Mouse (Mus musculus) midbrain, embryonic 12.5 days (tissue): ENCODE measurements around the gene Srp68. TPM values are rescaled to one million over a fixed set of nuclear protein-coding genes. Genes with fewer than 3 reads are reported as not detected.

Source experiments
- ATAC-seq: fragments of 200-750 bp; cut with Nextera tagmentation; 2 replicates; pipeline ENCODE4 v1.8.0; 2017; ENCODE audit warnings: low read depth, moderate TSS enrichment, moderate library complexity; ENCODE audit not compliant: low FRiP score
- H3K27ac ChIP-seq: fragments of 300-500 bp; sonication (generic); replicated peaks from 2 replicates; pipeline ENCODE4 v1.5.1; 2016; ENCODE audit warnings: mild to moderate bottlenecking
- H3K27me3 ChIP-seq: fragments of 300-500 bp; sonication (generic); 2 replicates; pipeline ENCODE4 v1.6.1; 2016; ENCODE audit warnings: mild to moderate bottlenecking
- H3K36me3 ChIP-seq: fragments of 300-500 bp; sonication (generic); 2 replicates; pipeline ENCODE4 v1.6.1; 2016
- H3K4me1 ChIP-seq: fragments of 300-500 bp; sonication (generic); 2 replicates; pipeline ENCODE4 v1.6.1; 2016
- H3K4me2 ChIP-seq: fragments of 300-500 bp; sonication (generic); replicated peaks from 2 replicates; pipeline ENCODE4 v1.6.1; 2016; ENCODE audit warnings: mild to moderate bottlenecking, moderate library complexity
- H3K4me3 ChIP-seq: fragments of 300-500 bp; sonication (generic); 2 replicates; pipeline ENCODE4 v1.5.1; 2016; ENCODE audit warnings: mild to moderate bottlenecking
- H3K9ac ChIP-seq: fragments of 300-500 bp; sonication (generic); replicated peaks from 2 replicates; pipeline ENCODE4 v1.6.1; 2016; ENCODE audit warnings: mild to moderate bottlenecking, moderate library complexity
- H3K9me3 ChIP-seq: fragments of 300-500 bp; sonication (generic); 2 replicates; pipeline ENCODE4 v1.6.1; 2016; ENCODE audit warnings: mild to moderate bottlenecking
- WGBS: fragments of 180-500 bp; shearing (Covaris S2); methylation state at CpG from one replicate; pipeline ENCODE4 v1.1.7; 2016; 5-methylcytosine and 5-hydroxymethylcytosine counted together
- polyA plus RNA-seq: library from polyadenylated mRNA; unstranded; fragments of >200 nt; fragmentation: Nextera tagmentation; extraction: Ambion mirVana; gene quantifications from 2 replicates; pipeline ENCODE4 v1.2.1, GENCODE M21; 2016

Srp68 gene
- polyA plus RNA-seq, 1 experiment from 2014 or later: 84.2 TPM

DNA sequence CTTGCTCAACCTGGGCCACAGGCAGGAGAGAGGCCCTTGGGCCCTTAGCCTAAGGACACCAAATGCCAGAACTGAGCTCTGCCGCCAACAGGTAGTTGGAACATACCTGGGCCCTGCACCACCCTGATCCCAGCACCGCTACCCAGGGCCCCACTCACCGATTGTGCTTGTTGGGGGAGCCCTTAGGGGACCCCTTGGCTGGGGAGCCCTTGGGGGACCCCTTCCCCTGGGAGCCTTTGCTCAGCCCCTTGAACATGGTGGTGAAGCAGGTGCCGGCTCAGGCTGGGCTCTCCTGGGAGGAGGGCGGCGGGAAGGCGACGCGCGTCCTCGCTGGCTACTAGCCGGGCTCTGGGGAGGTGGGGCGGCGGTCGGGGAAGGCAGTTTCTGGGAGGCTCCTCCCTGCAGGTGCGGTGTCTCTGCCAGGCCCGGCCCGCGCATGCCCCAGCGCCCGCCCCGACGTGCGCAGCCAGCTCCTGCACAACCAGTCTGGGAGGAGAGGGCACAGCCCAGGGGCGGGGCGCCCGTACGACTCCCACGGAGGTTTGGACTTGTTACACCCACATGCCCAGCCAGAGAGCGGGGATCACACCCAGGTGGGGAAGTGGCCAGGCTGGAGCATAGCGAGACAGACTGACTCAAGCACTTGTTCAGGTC lies 36.1 kb downstream of the Srp68 start, which contains the start of gene Evpl:
Gene Evpl (minus strand): TSS at position 336 of the 654 bp plus-strand sequence.
- H3K4me2 ChIP-seq: peak within 1 kb of the TSS; percentile 13; the same call in 1 of the 2 replicates
- H3K9ac ChIP-seq: no peak within 1 kb of the TSS
- no peak within 1 kb of the TSS for H3K27ac ChIP-seq
- peaks cover 47% of the 10 kb centered on the region for H3K27me3 ChIP-seq
- no peaks in the 10 kb centered on the region for H3K36me3 ChIP-seq
- peaks cover 18% of the 10 kb centered on the region; the same call in 1 of the 2 replicates for H3K4me1 ChIP-seq
- H3K4me3 ChIP-seq: 0 out of 2 replicates have a peak within 1 kb of the TSS, but pooled peaks have one; percentile 5
- 12% methylated on average over 31 of the region's 31 CpGs for WGBS
- ATAC-seq: no peak
- H3K9me3 ChIP-seq: no peaks in the 10 kb centered on the region

DNA sequence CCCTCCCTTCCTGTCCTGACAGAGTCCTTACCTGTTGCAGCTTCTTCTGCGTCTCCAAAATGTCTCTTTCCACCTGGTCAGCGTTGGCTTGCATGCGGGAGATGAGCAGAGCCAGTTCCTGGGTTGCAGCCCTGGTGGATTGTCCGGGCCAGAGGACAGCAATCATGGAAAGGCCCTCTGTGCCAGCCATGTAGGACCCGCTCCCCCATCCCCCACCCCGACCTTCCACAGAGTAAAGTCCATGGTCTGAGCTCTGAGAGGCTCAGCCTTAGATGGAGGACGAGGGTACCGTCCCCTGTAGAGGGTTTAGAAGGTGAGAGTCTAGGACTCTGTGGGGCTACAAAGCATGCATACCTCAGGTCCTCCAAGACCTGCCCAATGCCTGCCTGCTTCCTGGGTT lies 39.1 kb downstream of the Srp68 start:
- H3K27me3 ChIP-seq: peaks cover 59% of the 10 kb centered on the region
- H3K4me3 ChIP-seq: no peak overlapping the region
- no peaks in the 10 kb centered on the region for H3K36me3 ChIP-seq
- 91% methylated on average over 8 of the region's 8 CpGs for WGBS
- no peak overlapping the region for H3K9ac ChIP-seq
- no peak overlapping the region for H3K4me2 ChIP-seq
- no peaks in the 10 kb centered on the region for H3K9me3 ChIP-seq
- ATAC-seq: no peak
- H3K27ac ChIP-seq: no peak overlapping the region
- H3K4me1 ChIP-seq: peaks cover 16% of the 10 kb centered on the region; the same call in 1 of the 2 replicates

DNA sequence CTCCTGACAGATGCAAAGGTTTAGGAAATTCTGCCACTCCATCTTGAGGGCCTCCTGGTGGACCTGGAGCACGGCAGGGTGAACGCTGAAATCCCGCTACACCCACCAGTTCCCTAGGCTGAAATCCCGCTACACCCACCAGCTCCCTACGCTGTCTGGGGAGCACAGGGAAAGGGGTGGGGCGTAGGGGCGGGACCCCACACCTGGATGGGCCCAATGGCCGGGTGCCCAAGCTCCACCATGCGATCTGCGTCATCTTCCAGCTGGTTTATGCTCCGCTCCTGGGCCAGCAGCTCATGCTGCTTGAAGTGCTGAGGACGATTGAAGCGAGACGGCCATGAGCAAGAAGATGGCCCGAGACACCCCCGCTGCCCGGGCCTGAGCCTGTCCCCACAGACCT lies 41.6 kb downstream of the Srp68 start:
- no peak for ATAC-seq
- Histone ChIP-seq H3K9me3 (no peaks in the 10 kb centered on the region), H3K4me3 (no peak overlapping the region), H3K36me3 (no peaks in the 10 kb centered on the region), H3K9ac (0 out of 2 replicates have a peak overlapping the region, but pooled peaks have one; percentile 11), H3K27me3 (peaks cover 49% of the 10 kb centered on the region), H3K4me1 (0 out of 2 replicates have a peak, but pooled peaks cover 5% of the 10 kb centered on the region), H3K4me2 (peak overlapping the region; percentile 25; the same call in 1 of the 2 replicates), H3K27ac (no peak overlapping the region)
- WGBS: 28% methylated on average over 17 of the region's 17 CpGs

DNA sequence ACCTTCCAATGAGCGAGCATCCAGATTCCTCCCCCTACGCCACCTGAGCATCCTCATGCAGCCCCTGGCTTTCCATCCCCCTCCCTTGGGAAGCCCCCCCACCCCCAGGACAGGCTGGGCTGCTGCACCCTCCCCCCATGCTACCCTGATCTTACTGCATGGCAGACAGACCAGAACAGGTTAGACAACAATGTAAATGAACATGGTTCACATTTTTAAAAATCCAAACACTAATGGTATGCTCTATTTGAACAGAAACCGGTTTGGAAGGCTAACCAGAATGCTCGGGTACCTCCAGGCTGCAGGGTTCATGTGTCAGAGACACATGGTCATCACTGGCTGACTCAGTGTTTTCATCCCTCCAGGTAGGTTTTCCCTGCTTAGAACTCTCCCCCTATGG lies 45.3 kb downstream of the Srp68 start:
- 0 out of 2 replicates have a peak overlapping the region, but pooled peaks have one; percentile 31 for H3K9ac ChIP-seq
- no peak overlapping the region for H3K4me2 ChIP-seq
- no peak overlapping the region for H3K4me3 ChIP-seq
- H3K4me1 ChIP-seq: 0 out of 2 replicates have a peak, but pooled peaks cover 5% of the 10 kb centered on the region
- no peaks in the 10 kb centered on the region for H3K36me3 ChIP-seq
- 85% methylated on average over 4 of the region's 4 CpGs for WGBS
- H3K9me3 ChIP-seq: no peaks in the 10 kb centered on the region
- ATAC-seq: no peak
- H3K27me3 ChIP-seq: peaks cover 42% of the 10 kb centered on the region
- no peak overlapping the region for H3K27ac ChIP-seq

DNA sequence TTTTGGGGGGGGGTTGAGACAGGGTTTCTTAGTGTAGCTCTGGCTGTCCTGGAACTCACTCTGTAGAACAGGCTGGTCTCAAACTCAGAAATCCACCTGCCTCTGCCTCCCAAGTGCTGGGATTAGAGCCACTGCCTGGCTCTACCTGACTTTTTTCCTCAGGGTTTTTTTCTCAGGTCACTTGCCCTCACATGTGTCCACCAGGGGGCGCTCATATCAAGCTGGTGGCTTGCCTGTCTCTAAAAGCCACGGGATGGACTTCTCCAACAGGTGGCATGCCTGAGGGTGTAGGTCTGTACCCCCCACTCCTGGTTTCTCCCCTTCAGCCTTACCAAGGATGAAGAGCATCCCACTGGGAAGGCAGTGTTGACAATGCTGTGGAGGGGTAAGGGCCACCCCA lies 47.6 kb downstream of the Srp68 start:
- Histone ChIP-seq H3K27me3 (peaks cover 48% of the 10 kb centered on the region), H3K4me1 (peaks cover 11% of the 10 kb centered on the region; the same call in 1 of the 2 replicates), H3K9me3 (peaks cover 5% of the 10 kb centered on the region; the same call in 1 of the 2 replicates), H3K36me3 (no peaks in the 10 kb centered on the region), H3K9ac (no peak overlapping the region), H3K4me3 (no peak overlapping the region), H3K4me2 (no peak overlapping the region), H3K27ac (no peak overlapping the region)
- 8% methylated on average over 2 of the region's 2 CpGs for WGBS
- no peak for ATAC-seq

DNA sequence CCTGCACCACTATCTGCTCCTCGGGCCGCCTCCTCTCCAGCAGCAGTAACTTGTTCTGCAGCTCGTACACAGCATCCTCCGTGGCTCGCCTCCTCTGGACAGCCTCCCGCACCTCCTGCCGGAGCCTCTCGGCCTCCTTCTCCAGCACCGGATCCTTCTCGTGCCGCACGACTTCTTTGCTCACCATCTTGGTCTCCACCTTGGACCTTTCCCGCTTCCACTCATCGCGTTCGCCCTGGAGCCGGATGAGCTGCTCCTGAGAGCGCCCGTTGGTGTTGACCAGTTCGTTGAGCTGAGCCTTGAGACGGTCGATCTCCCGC lies 51.3 kb downstream of the Srp68 start:
- 19% methylated on average over 23 of the region's 23 CpGs for WGBS
- ATAC-seq: no peak
- peak overlapping the region; percentile 31; the same call in 1 of the 2 replicates for H3K9ac ChIP-seq
- peaks cover 27% of the 10 kb centered on the region for H3K4me1 ChIP-seq
- peaks cover 6% of the 10 kb centered on the region; the same call in 1 of the 2 replicates for H3K9me3 ChIP-seq
- H3K4me2 ChIP-seq: peak overlapping the region; percentile 52
- H3K27ac ChIP-seq: no peak overlapping the region
- H3K27me3 ChIP-seq: peaks cover 54% of the 10 kb centered on the region
- H3K36me3 ChIP-seq: no peaks in the 10 kb centered on the region
- H3K4me3 ChIP-seq: peak overlapping the region; percentile 32

DNA sequence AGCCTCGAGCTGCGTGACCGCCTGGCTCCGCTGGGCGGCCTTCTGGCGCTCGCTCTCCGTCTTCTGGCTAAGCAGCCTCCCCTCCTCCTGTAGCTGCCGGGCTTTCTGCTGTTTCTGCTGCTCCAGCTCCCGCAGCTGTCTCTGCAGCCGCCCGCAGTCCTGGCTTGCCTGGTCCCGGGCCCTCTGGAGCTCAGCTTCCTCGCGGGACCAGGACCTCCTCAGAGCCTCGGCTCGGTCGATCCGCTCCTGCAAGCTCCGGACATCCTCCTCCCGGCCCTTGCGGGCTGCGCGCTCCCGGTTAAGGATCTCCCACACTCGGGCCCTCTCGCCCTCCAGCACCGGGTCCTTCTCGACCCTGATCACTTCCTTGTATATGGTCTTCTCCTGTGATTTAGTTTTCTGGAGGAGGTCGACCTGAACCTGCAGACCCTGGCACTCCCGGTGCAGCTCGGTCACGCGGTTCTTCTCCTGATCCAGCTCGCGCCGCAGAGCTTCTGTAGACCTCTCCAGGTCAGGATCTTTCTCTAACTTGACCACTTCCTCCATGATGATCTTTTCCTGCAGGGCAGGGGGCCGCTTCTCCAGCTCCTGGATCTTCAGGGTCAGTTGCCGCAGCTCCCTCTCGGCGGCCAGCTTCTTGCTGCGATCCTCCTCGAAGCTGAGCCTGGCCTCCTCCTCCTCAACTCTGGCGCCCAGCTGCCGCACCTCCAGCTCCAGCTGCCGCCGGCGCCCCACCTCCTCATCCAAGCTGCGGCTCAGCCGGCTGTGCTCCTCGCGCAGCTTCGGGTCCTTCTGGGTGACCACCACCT lies 51.9 kb downstream of the Srp68 start:
- peaks cover 6% of the 10 kb centered on the region; the same call in 1 of the 2 replicates for H3K9me3 ChIP-seq
- H3K27ac ChIP-seq: no peak overlapping the region
- H3K27me3 ChIP-seq: peaks cover 54% of the 10 kb centered on the region
- H3K4me2 ChIP-seq: peak overlapping the region; percentile 52
- no peak for ATAC-seq
- H3K4me1 ChIP-seq: peaks cover 27% of the 10 kb centered on the region
- peak overlapping the region; percentile 32 for H3K4me3 ChIP-seq
- H3K36me3 ChIP-seq: no peaks in the 10 kb centered on the region
- WGBS: 12% methylated on average over 53 of the region's 53 CpGs
- H3K9ac ChIP-seq: peak overlapping the region; percentile 31; the same call in 1 of the 2 replicates

DNA sequence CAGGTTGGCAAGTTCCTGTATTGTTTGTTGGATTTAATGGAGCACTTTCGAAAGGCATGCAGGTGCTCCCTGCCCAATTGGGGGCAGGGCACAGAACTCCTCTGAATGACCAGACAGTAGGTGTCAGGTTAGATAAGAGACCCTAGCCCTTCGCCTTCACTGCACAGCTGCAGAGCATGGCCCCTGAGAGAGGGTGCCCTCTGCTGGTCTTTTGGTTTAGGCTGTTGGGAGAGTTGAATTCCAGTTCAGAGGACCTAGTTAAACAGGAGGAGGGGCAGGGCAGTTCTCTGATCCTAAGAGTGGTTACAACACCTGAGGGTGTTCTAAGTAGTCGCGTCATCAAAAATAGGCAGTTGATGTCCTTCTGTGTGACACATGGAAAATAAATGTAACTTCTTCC lies 54.1 kb downstream of the Srp68 start:
- ATAC-seq: no peak

DNA sequence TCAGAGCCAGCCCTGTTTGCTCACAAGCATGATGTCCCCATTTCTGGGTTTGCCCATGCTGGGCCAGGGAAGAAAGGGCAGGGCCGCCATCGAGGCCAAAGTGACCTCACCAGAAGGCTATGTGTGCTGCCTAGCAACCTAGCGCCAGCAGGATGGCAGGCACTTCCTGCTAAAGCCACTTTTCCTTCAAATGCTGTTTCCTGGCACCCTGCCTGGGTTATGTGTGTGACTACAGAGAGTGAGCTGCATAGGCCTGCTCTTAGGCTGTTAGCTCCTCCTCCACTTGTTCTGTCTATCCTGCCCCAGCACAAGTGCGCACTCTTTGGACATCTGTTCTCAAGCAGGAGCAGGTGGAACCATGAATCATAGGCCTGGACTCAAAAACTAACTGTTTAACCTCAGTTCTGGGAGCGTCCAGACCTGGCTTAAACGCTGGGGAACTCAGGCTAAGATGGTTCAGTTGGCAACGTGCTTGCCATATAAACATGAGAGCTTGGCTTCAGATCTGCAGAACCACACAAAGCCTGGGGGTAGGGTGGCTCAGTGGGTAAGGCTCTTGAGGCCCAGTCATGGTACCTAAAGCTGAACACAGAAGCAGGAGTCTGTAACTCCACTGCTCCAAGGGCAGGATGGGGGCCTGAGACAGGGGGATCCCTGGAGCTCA lies 55.1 kb downstream of the Srp68 start:
- peaks cover 6% of the 10 kb centered on the region; the same call in 1 of the 2 replicates for H3K9me3 ChIP-seq
- H3K27ac ChIP-seq: peak overlapping the region; percentile 52; the same call in 1 of the 2 replicates
- ATAC-seq: peak; percentile 47; the same call in 1 of the 2 replicates
- peaks cover 39% of the 10 kb centered on the region for H3K27me3 ChIP-seq
- no peak overlapping the region for H3K9ac ChIP-seq
- 64% methylated on average over 7 of the region's 7 CpGs for WGBS
- no peaks in the 10 kb centered on the region for H3K36me3 ChIP-seq
- H3K4me3 ChIP-seq: no peak overlapping the region
- H3K4me1 ChIP-seq: peaks cover 27% of the 10 kb centered on the region
- no peak overlapping the region for H3K4me2 ChIP-seq

More for the DNA sequence above, 54.1 kb downstream of the Srp68 start:
- Histone ChIP-seq H3K9ac (no peak overlapping the region), H3K9me3 (peaks cover 6% of the 10 kb centered on the region; the same call in 1 of the 2 replicates), H3K4me2 (no peak overlapping the region), H3K27ac (0 out of 2 replicates have a peak overlapping the region, but pooled peaks have one; percentile 52), H3K36me3 (no peaks in the 10 kb centered on the region), H3K4me1 (peaks cover 27% of the 10 kb centered on the region), H3K4me3 (no peak overlapping the region), H3K27me3 (peaks cover 49% of the 10 kb centered on the region)
- 20% methylated on average over 4 of the region's 4 CpGs for WGBS

DNA sequence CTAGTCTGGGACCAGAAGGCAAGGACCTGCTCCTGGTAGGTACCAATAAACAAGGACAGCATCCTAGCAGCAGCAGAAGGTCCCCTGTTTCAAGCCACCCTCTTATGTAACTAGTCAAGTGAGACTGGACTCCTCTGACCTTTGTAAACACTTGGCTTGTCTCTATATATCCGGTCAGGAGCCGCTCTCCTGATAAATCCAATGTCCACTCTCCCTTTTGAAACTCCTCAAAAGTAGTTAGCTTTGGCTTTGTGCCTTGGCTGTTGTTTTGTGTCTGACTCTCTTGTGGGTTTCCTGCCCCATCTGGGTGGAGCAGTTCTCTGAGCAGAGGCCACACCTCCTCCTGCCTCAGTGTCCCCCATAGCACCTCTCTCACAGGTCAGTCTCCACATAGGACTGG lies 55.8 kb downstream of the Srp68 start:
- 0 out of 2 replicates have a peak overlapping the region, but pooled peaks have one; percentile 0 for H3K27ac ChIP-seq
- H3K9ac ChIP-seq: no peak overlapping the region
- ATAC-seq: no peak
- peaks cover 32% of the 10 kb centered on the region for H3K27me3 ChIP-seq
- no peak overlapping the region for H3K4me3 ChIP-seq
- peaks cover 27% of the 10 kb centered on the region for H3K4me1 ChIP-seq
- peaks cover 6% of the 10 kb centered on the region; the same call in 1 of the 2 replicates for H3K9me3 ChIP-seq
- H3K36me3 ChIP-seq: no peaks in the 10 kb centered on the region
- 84% methylated on average over 2 of the region's 2 CpGs for WGBS
- no peak overlapping the region for H3K4me2 ChIP-seq

DNA sequence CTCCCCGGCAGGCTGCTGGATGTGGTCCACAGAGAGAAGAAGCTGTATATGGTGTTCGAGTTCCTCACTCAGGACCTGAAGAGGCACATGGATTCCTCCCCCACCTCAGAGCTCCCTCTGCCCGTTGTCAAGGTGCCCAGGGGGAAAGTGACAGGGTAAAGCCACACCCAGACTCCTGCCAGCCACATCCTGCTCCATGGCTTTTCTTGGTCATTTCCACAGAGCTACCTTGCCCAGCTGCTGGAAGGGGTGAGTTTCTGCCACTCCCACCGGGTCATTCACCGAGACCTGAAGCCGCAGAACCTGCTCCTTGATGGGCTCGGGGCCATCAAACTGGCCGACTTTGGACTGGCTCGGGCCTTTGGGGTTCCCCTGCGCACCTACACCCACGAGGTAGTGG lies 57.5 kb downstream of the Srp68 start:
- no peak overlapping the region for H3K27ac ChIP-seq
- H3K4me1 ChIP-seq: peaks cover 16% of the 10 kb centered on the region
- H3K4me3 ChIP-seq: no peak overlapping the region
- H3K36me3 ChIP-seq: no peaks in the 10 kb centered on the region
- WGBS: 83% methylated on average over 11 of the region's 11 CpGs
- H3K9ac ChIP-seq: no peak overlapping the region
- peaks cover 15% of the 10 kb centered on the region for H3K27me3 ChIP-seq
- ATAC-seq: no peak
- H3K9me3 ChIP-seq: peaks cover 2% of the 10 kb centered on the region; the same call in 1 of the 2 replicates
- H3K4me2 ChIP-seq: no peak overlapping the region
